Mouse (Mus musculus) testis, adult 2 months (tissue): ENCODE data around the gene Ccdc130.
"Not testable (repeated sequence)": the region's sequence is repeated elsewhere in the genome, so short reads cannot be mapped to it uniquely, and the experiment has no call there.

Source experiments
- CTCF ChIP-seq: fragments of 200-500 bp; IDR thresholded peaks from 2 replicates; pipeline ENCODE4 v1.5.1; 2012; ENCODE audit warnings: low read depth, mild to moderate bottlenecking, inconsistent platforms, low read length, moderate library complexity; ENCODE audit not compliant: control insufficient read depth, insufficient read depth, insufficient replicate concordance
- POLR2A ChIP-seq: fragments of 200-500 bp; IDR thresholded peaks from 2 replicates; pipeline ENCODE4 v1.6.1; 2012; ENCODE audit warnings: low read depth, mild to moderate bottlenecking, inconsistent platforms, low read length, moderate library complexity; ENCODE audit not compliant: control insufficient read depth

GRCm38 (mm10) chr8:84285665-84286064, 15.5 kb upstream of the Ccdc130 start:
- peak; percentile 43; the same call in 1 of the 2 replicates for TF ChIP-seq CTCF
- TF ChIP-seq POLR2A, result not testable (repeated sequence)
